Mouse (Mus musculus) stomach, adult 2 months (tissue): Measurements from ENCODE around the gene Btrc. TPM values are rescaled to one million over a fixed set of nuclear protein-coding genes. Genes with fewer than 3 reads are reported as not detected.

Experiments used
- polyA plus RNA-seq: library from polyadenylated mRNA; depleted of rRNA; stranded (reverse); fragments of >200 nt; gene quantifications from 2 replicates; pipeline ENCODE4 v1.2.3, GENCODE M21; 2012; rRNA removed

Gene Btrc
- polyA plus RNA-seq, result 1.4 and 2.4 TPM in 2 replicates

DNA sequence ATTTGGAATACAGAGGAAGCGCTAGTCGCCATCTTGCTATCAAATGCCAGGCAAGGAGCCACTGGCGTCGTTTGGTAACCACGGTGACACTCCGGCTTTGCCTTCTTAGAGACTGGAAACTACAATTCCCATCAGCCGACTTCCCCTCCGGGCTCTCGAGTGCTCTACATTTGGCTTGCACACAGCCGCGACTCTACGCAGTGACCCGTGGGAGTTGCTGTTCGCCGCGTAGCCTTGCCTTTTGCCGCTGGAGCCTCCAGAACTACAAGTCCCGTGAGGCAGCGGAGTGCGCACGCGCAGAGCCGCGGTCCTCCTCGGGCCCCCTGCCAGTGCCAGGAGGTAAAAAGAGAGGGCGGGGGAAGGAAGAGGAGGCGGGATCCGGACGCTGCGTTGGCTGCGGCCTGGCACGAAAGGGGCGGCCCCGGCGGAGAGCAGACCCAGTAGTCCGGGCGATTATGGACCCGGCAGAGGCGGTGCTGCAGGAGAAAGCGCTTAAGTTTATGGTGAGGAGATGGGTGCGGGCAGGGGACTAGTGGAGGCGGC, at the start of gene Btrc:
Gene Btrc, plus strand, starts transcription at position 351 of the 543 bp plus-strand sequence.

GRCm38 (mm10) chr19:45560153-45560890, 196.8 kb downstream of the Btrc start, which contains the start of the genes Poll and Gm17018:
Gene Poll, minus strand, starts transcription at chr19:45560531.
Gene Gm17018, plus strand, starts transcription at chr19:45560615.

Other genes with a start within 250 kb of the Btrc start
- gene Tlx1, start 213.1 kb upstream of the Btrc start, polyA plus RNA-seq, result 0.03 TPM in 1 of 2 replicates, not detected in the other
- gene Lbx1, start 127.9 kb upstream of the Btrc start, polyA plus RNA-seq, result 0.03 and 0.08 TPM in 2 replicates
- 4.3 and 4.5 TPM in 2 replicates for gene Poll, start 196.8 kb downstream of the Btrc start, polyA plus RNA-seq
- 1.4 and 2.1 TPM in 2 replicates for gene Gm17018, start 196.9 kb downstream of the Btrc start, polyA plus RNA-seq